Mouse (Mus musculus) small intestine, adult 2 months (tissue): Measurements from ENCODE around the gene Tle3.

Experiments
- CTCF ChIP-seq: fragments of 200-500 bp; IDR thresholded peaks from 2 replicates; pipeline ENCODE4 v1.5.1; 2012; ENCODE audit warnings: low read depth, mild to moderate bottlenecking, control low read depth, inconsistent platforms, low read length, moderate library complexity, mixed read lengths; ENCODE audit not compliant: insufficient replicate concordance, insufficient read length; ENCODE audit errors: extremely low read depth
- POLR2A ChIP-seq: fragments of 200-500 bp; IDR thresholded peaks from 2 replicates; pipeline ENCODE4 v1.6.1; 2012; ENCODE audit warnings: low read depth, mild to moderate bottlenecking, control low read depth, inconsistent platforms, low read length, moderate library complexity

DNA sequence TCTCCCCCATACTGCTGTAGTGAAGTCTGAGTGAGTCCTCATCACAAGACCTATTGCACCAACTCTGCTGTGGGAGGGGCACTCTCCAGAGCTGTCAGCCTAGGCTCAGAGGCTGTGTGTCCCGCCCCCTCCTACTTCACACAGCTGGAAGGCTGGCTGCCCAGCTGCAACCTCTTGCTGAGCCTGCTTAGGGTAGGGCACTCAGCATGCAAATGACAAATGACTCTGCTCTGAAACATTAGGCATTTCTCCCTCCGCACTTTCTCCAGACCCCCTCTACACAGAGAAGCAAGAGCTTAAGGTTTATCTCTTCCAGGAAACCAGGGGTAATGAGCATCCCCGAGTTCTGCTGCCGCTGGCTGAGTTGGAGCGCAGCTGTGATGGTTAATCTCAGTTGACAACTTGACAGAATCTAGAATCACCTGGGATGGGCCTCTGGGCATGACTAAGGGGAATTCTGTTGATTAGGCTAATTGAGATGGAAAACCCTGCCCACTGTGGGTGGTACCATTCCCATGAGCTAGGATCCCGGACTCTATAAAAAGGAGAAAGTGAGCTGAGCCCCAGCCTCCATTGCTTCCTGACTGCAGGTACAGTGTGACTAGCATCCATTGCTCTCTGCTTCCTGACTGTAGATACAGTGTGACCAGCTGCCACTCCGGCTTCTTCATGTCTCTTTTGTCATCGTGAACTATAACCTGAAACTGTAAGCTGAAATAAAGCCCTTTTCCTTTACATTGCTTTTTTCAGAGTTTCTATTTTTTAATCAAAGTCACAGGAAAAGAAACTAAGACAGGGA, 63.2 kb downstream of the Tle3 start:
- TF ChIP-seq POLR2A (no peak), CTCF (no peak)
